ENCODE assay signal across 23 mouse cellular contexts in the genomic region with DNA sequence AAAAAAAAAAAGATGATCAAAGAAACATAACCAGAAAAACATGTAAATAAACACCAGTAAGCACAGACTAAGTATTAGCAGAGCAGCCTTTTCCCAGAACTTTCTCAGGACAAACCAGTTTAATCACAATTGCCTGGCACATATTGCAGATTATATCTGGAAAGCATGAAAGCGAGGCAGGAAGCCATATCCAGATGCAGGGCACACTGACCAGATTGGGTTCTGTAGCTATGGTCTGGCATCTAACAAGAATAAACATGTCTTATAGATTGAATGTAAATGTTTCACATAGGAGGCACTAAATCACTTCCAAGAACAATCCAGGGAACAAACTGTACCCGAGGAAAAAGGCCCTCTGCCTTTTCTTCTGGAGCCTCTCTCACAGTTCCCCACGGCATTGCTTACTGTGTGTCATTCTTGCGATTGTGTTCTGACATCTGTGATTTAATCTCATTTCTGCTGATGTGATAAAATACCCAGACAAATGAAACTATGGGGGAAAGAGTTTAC.
DNase-seq lines count a peak whose midpoint lies in the region; ATAC-seq and TF ChIP-seq lines count a peak whose summit lies in the region.
"Had no signal": no experiment of that assay in that cellular context is flagged by ENCODE, and none has a peak within 500 bp of the region (broad histone marks: within the 10 kb centered on the region; RNA-seq: fewer than 3 reads in every experiment).

No protein-coding gene starts in this region.

- peak; percentile 54; the same call in 1 of the 2 replicates for TF ChIP-seq EP300 in lung, postnatal 0 days (IDR thresholded peaks at IDR 0.05)

- ATAC-seq in lung, postnatal 0 days, result peak; percentile 43
- ATAC-seq: CD4-positive, CD25-positive, alpha-beta regulatory T cell, adult 4 months; forebrain, embryonic 14.5 days; forebrain, embryonic 16.5 days had no signal

- no peaks in the 10 kb centered on the region for H3K36me3 ChIP-seq in lung, postnatal 0 days (ENCODE audit: insufficient read depth, low read length)
- no peaks in the 10 kb centered on the region for H3K36me3 ChIP-seq in thymus, adult 2 months (ENCODE audit: control insufficient read depth, insufficient read depth, low read length)
- H3K36me3 ChIP-seq: embryonic facial prominence, embryonic 10.5 days; embryonic facial prominence, embryonic 12.5 days; forebrain, embryonic 10.5 days; forebrain, embryonic 12.5 days; G1E had no signal

- no peaks in the 10 kb centered on the region for H3K4me1 ChIP-seq in lung, postnatal 0 days (ENCODE audit: insufficient read depth, low read depth, low read length)
- H3K4me1 ChIP-seq in thymus, adult 2 months (replicated peaks; ENCODE audit: control insufficient read depth, insufficient read depth, low read length), result no peaks in the 10 kb centered on the region
- H3K4me1 ChIP-seq: embryonic facial prominence, embryonic 10.5 days; embryonic facial prominence, embryonic 12.5 days; forebrain, embryonic 10.5 days; forebrain, embryonic 12.5 days had no signal

- peak; percentile 32 for DNase-seq in lung, postnatal 0 days (ENCODE audit: low spot score)
- DNase-seq in lung, postnatal 25 days (ENCODE audit: low spot score), result no peak
- peak; percentile 50 for DNase-seq in MN1 (ENCODE audit: low spot score)
- peak; percentile 57 for DNase-seq in gonadal fat pad, adult 2 months (ENCODE audit: low read depth)
- no peak for DNase-seq in thymus, adult 2 months
- DNase-seq: adrenal gland, adult 8-10 months; adrenal gland, postnatal 14 days; adrenal gland, postnatal 36 days; B cell, adult 2 months; cerebellum, adult 11-12 months; cerebellum, adult 2 months; cerebellum, adult 9-10 months; cerebellum, postnatal 10 days; cerebellum, postnatal 25 days had no signal

- H3K4me3 ChIP-seq in lung, postnatal 0 days (ENCODE audit: low read depth, low read length), result no peak overlapping the region
- H3K4me3 ChIP-seq in thymus, adult 2 months (ENCODE audit: control insufficient read depth, insufficient read depth, low read length), result no peak overlapping the region
- H3K4me3 ChIP-seq: embryonic facial prominence, embryonic 10.5 days; embryonic facial prominence, embryonic 12.5 days; forebrain, embryonic 10.5 days; forebrain, embryonic 12.5 days had no signal

- H3K27ac ChIP-seq in lung, postnatal 0 days (ENCODE audit: low read length), result no peak overlapping the region
- H3K27ac ChIP-seq in thymus, adult 2 months (ENCODE audit: control insufficient read depth, insufficient read depth, low read length), result no peak overlapping the region
- H3K27ac ChIP-seq: embryonic facial prominence, embryonic 10.5 days; embryonic facial prominence, embryonic 12.5 days; forebrain, embryonic 10.5 days; forebrain, embryonic 12.5 days had no signal

- H3K9me3 ChIP-seq in lung, postnatal 0 days (ENCODE audit: low read length), result no peaks in the 10 kb centered on the region
- H3K9me3 ChIP-seq: embryonic facial prominence, embryonic 10.5 days; embryonic facial prominence, embryonic 12.5 days; forebrain, embryonic 10.5 days; forebrain, embryonic 12.5 days; G1E had no signal

- no peak overlapping the region for H3K9ac ChIP-seq in lung, postnatal 0 days (replicated peaks; ENCODE audit: low read depth)
- H3K9ac ChIP-seq: embryonic facial prominence, embryonic 12.5 days; forebrain, embryonic 12.5 days had no signal

- TF ChIP-seq CTCF in lung, postnatal 0 days (IDR thresholded peaks at IDR 0.05), result no peak
- TF ChIP-seq CTCF in thymus, adult 2 months (IDR thresholded peaks at IDR 0.05; ENCODE audit: borderline replicate concordance, control insufficient read depth, extremely low read depth, insufficient read depth, low read length, poor library complexity), result no peak

- no peak overlapping the region for H3K4me2 ChIP-seq in lung, postnatal 0 days (replicated peaks; ENCODE audit: low read depth, low read length)
- H3K4me2 ChIP-seq: embryonic facial prominence, embryonic 12.5 days; forebrain, embryonic 12.5 days had no signal

- H3K27me3 ChIP-seq in lung, postnatal 0 days (replicated peaks; ENCODE audit: insufficient read depth, low read length), result no peaks in the 10 kb centered on the region
- no peaks in the 10 kb centered on the region for H3K27me3 ChIP-seq in thymus, adult 2 months (ENCODE audit: control insufficient read depth, insufficient read depth, low read length)
- H3K27me3 ChIP-seq: CH12.LX; embryonic facial prominence, embryonic 12.5 days; forebrain, embryonic 12.5 days had no signal

- 69% methylated on average over 4 of the region's 4 CpGs for WGBS in lung, postnatal 0 days
- WGBS in thymus, adult 2 months, result 92% methylated on average over 4 of the region's 4 CpGs

- no peak for TF ChIP-seq POLR2A in thymus, adult 2 months (IDR thresholded peaks at IDR 0.05; ENCODE audit: control insufficient read depth, extremely low read depth, insufficient read depth, low read length, poor library complexity)

Comparison
In these comparisons a context has a peak if more than half of its experiments do, and no peak if none do; other contexts are left out.
1. DNase-seq: peak in lung, postnatal 0 days (single experiment), MN1 (single experiment) and gonadal fat pad, adult 2 months (single experiment); none in lung, postnatal 25 days (single experiment) and thymus, adult 2 months (single experiment).